Mouse (Mus musculus) cortical plate, adult 2 months (tissue): ENCODE results near the gene P4ha2. TPM values are rescaled to one million over a fixed set of nuclear protein-coding genes. Genes with fewer than 3 reads are reported as not detected.

Source experiments
- H3K27ac ChIP-seq: fragments of 200-500 bp; 2 replicates; pipeline ENCODE4 v1.5.1; 2012; ENCODE audit warnings: low read length, control low read depth, inconsistent platforms; ENCODE audit not compliant: insufficient read depth
- H3K4me1 ChIP-seq: fragments of 200-500 bp; 2 replicates; pipeline ENCODE4 v1.6.1; 2011; ENCODE audit warnings: low read length; ENCODE audit not compliant: control insufficient read depth, insufficient read depth
- H3K4me3 ChIP-seq: fragments of 200-500 bp; 2 replicates; pipeline ENCODE4 v1.5.1; 2011; ENCODE audit warnings: mild to moderate bottlenecking, low read length, control low read depth; ENCODE audit not compliant: insufficient read depth
- CTCF ChIP-seq: fragments of 200-500 bp; IDR thresholded peaks from 2 replicates; pipeline ENCODE4 v1.5.1; 2011; ENCODE audit warnings: mild to moderate bottlenecking, control low read depth, low read length; ENCODE audit not compliant: insufficient read depth; ENCODE audit errors: extremely low read depth
- POLR2A ChIP-seq: fragments of 200-500 bp; IDR thresholded peaks from 2 replicates; pipeline ENCODE4 v1.6.1; 2011; ENCODE audit warnings: mild to moderate bottlenecking, low read length, control low read depth; ENCODE audit not compliant: insufficient read depth; ENCODE audit errors: extremely low read depth
- polyA plus RNA-seq: library from polyadenylated mRNA; depleted of rRNA; stranded (reverse); fragments of >200 nt; gene quantifications from 2 replicates; pipeline ENCODE4 v1.2.3, GENCODE M21; 2012

Gene P4ha2
- polyA plus RNA-seq, 1 experiment, result 16.2 TPM

- Histone ChIP-seq H3K27ac (no peak overlapping the region), H3K4me1 (peaks cover 2% of the 10 kb centered on the region; the same call in 1 of the 2 replicates), H3K4me3 (no peak overlapping the region)
- TF ChIP-seq CTCF (no peak), POLR2A (no peak)
These were observed 14.9 kb upstream of the P4ha2 start for GRCm38 (mm10) chr11:54084976-54085375.

- no peak overlapping the region for H3K27ac ChIP-seq
- TF ChIP-seq CTCF (no peak), POLR2A (no peak)
- H3K4me1 ChIP-seq, result peaks cover 2% of the 10 kb centered on the region; the same call in 1 of the 2 replicates
- no peak overlapping the region for H3K4me3 ChIP-seq
These were observed 14.1 kb upstream of the P4ha2 start for GRCm38 (mm10) chr11:54085816-54086215.

- Histone ChIP-seq H3K4me3 (no peak overlapping the region), H3K4me1 (peaks cover 2% of the 10 kb centered on the region; the same call in 1 of the 2 replicates), H3K27ac (no peak overlapping the region)
- no peak for TF ChIP-seq POLR2A
- no peak for TF ChIP-seq CTCF
These were observed 11.5 kb upstream of the P4ha2 start for GRCm38 (mm10) chr11:54088253-54088946.

DNA sequence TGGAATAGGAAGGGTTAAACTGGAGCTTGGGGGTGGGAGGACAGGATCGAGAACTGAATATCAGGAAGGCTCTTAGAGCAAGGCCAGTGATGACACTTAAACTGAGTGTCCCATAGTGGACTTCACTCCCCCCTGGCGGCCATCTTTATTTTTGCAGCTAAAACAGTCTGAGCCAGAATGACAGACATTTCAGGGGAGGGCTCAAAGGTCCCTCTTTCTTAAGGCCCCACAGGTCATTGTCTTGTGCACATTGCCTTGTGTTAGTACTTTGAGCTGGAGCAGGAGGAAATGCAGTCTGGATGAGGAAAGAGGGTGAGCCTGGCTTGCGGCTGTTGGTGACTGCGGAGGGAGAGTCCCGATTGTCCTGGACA lies 11.0 kb upstream of the P4ha2 start:
- TF ChIP-seq POLR2A, result no peak
- peak; percentile 58 for TF ChIP-seq CTCF
- no peak overlapping the region for H3K4me3 ChIP-seq
- H3K27ac ChIP-seq, result no peak overlapping the region
- peaks cover 2% of the 10 kb centered on the region; the same call in 1 of the 2 replicates for H3K4me1 ChIP-seq

DNA sequence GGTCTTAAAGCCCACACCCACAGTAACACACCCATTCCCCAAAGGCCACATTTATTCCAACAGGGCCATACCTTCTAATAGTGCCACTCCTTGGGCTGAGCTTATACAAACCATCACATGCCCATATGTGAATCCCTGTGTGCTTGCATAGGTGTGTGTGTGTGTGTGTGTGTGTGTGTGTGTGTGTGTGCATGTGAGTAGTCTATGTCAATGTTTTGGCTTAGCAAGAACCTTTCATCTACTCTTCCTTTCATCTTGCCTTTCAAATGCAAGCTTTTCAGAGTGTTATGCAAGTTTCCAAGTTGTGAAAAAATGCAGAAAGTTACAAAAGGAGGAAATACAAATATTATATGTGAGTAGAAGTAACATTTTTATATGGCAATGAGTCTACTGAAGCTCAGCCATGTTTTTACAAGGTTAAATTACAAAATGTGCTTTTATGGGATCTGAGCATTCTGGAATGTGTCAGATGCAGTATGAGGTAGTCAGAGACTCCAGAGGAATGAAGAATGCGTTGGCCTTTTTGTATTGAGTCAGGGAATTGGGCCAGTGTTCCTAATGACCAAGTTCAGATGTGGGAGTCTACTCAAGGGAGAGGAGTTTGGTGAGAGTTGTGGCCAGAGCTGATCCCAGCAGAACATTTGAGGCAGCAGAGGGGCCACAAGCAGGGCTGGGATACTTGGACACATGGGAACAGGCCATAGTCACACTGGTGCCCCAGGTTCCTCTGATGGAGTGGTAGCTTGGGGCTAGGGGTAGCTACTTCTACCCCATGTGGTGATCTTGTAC lies 9.6 kb upstream of the P4ha2 start:
- Histone ChIP-seq H3K27ac (no peak overlapping the region), H3K4me3 (no peak overlapping the region), H3K4me1 (peaks cover 2% of the 10 kb centered on the region; the same call in 1 of the 2 replicates)
- TF ChIP-seq POLR2A (no peak), CTCF (no peak)

DNA sequence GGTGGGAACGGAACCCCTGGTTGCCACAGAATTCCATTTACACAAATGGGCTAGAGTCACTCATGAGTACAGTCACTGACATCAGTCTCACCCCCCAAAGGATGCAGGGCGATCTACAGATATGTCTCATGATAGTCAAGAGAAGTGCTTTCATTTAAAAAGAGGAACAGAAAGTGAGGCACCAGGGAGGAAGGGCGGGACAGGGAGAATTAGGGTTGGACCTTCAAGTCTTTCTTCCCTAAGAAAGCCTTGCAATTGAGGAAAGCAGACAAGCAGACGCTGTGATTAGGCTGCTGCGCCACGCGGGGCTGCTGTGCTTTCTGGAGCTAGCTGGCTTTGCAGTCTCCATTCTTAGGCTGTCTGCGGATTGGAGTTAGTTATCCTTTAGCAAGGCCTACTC lies 8.2 kb upstream of the P4ha2 start:
- TF ChIP-seq POLR2A, result no peak
- no peak for TF ChIP-seq CTCF
- Histone ChIP-seq H3K27ac (no peak overlapping the region), H3K4me1 (peaks cover 2% of the 10 kb centered on the region; the same call in 1 of the 2 replicates), H3K4me3 (no peak overlapping the region)

DNA sequence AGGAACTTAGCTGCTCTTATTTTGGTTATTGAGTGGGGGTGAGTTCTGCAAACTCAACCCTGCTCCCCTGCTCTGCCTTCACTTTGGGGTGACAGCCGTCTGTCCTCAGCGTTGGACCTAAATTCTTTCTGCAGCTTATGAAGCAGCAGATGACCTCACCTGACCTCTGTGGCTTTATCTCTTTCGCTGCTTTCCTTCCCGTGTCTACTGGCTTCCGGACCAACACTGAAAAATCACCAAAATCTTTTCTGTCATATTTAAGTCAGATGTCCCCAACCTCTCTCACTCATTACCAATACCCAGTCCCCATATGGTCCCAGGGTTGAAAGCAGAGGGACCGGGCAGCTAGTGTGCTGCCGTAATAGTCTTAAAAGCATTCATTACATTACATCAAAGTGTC lies 7.7 kb upstream of the P4ha2 start:
- H3K27ac ChIP-seq, result no peak overlapping the region
- no peak overlapping the region for H3K4me3 ChIP-seq
- TF ChIP-seq CTCF (no peak), POLR2A (no peak)
- H3K4me1 ChIP-seq, result peaks cover 2% of the 10 kb centered on the region; the same call in 1 of the 2 replicates

- TF ChIP-seq CTCF, result peak; percentile 63
- TF ChIP-seq POLR2A, result no peak
These were observed 6.9 kb upstream of the P4ha2 start for GRCm38 (mm10) chr11:54093000-54093399.

GRCm38 (mm10) chr11:54100692-54101591 lies 1.0 kb downstream of the P4ha2 start:
- peak overlapping the region; percentile 43 for H3K4me3 ChIP-seq
- no peak overlapping the region for H3K27ac ChIP-seq
- 0 out of 2 replicates have a peak, but pooled peaks cover 4% of the 10 kb centered on the region for H3K4me1 ChIP-seq
- no peak for TF ChIP-seq POLR2A
- TF ChIP-seq CTCF, result no peak

More at GRCm38 (mm10) chr11:54093000-54093399, 6.9 kb upstream of the P4ha2 start:
- H3K27ac ChIP-seq, result no peak overlapping the region
- peaks cover 2% of the 10 kb centered on the region; the same call in 1 of the 2 replicates for H3K4me1 ChIP-seq
- H3K4me3 ChIP-seq, result no peak overlapping the region
